10 mouse cellular contexts compared by ENCODE assay signal in genomic region chr4:106977218-106977651, GRCm38 (mm10).
DNase-seq lines count a peak whose midpoint lies in the region; ATAC-seq and TF ChIP-seq lines count a peak whose summit lies in the region.
"Had no signal": no experiment of that assay in that cellular context is flagged by ENCODE, and none has a peak within 500 bp of the region (broad histone marks: within the 10 kb centered on the region; RNA-seq: fewer than 3 reads in every experiment).

No protein-coding gene starts in this region.

- H3K4me3 ChIP-seq in forebrain, postnatal 0 days (ENCODE audit: low read depth, low read length): no peak overlapping the region
- H3K4me3 ChIP-seq: heart, embryonic 15.5 days had no signal

- no peaks in the 10 kb centered on the region for H3K27me3 ChIP-seq in forebrain, postnatal 0 days (ENCODE audit: insufficient read depth, low read length)
- H3K27me3 ChIP-seq: heart, embryonic 15.5 days had no signal

- H3K9ac ChIP-seq in forebrain, postnatal 0 days: no peak overlapping the region
- H3K9ac ChIP-seq: heart, embryonic 15.5 days had no signal

- peak; percentile 59 for ATAC-seq in CD4-positive, CD25-positive, alpha-beta regulatory T cell, adult 4 months
- ATAC-seq in activated CD4-positive, CD25-positive, alpha-beta regulatory T cell, adult 4 months: peak; percentile 20
- peak; percentile 58 for ATAC-seq in forebrain, postnatal 0 days

- H3K4me2 ChIP-seq in forebrain, postnatal 0 days (ENCODE audit: low read depth): peak overlapping the region; percentile 3; the same call in 1 of the 2 replicates
- H3K4me2 ChIP-seq: heart, embryonic 15.5 days had no signal

- TF ChIP-seq CTCF in forebrain, postnatal 0 days (IDR thresholded peaks at IDR 0.05; ENCODE audit: low read depth): no peak

- H3K4me1 ChIP-seq in forebrain, postnatal 0 days (ENCODE audit: insufficient read depth): peaks cover 36% of the 10 kb centered on the region

- H3K9me3 ChIP-seq in forebrain, postnatal 0 days (ENCODE audit: low read length): no peaks in the 10 kb centered on the region
- H3K9me3 ChIP-seq: heart, embryonic 15.5 days had no signal

- no peak for DNase-seq in forebrain, postnatal 0 days
- DNase-seq in mesoderm, embryonic 11.5 days (ENCODE audit: low read depth, low spot score): peak; percentile 90
- no peak for DNase-seq in MN1 (ENCODE audit: low spot score)
- no peak for DNase-seq in thymus, adult 18-20 months
- DNase-seq in urinary bladder, adult 2 months (ENCODE audit: low spot score): no peak
- no peak for DNase-seq in spleen, postnatal 36 days (ENCODE audit: low spot score in 2 of 2)
- DNase-seq: cerebellum, postnatal 14 days had no signal

- WGBS in forebrain, postnatal 0 days: 11% methylated on average over 6 of the region's 6 CpGs

- no peaks in the 10 kb centered on the region for H3K36me3 ChIP-seq in forebrain, postnatal 0 days (ENCODE audit: insufficient read depth)
- H3K36me3 ChIP-seq: heart, embryonic 15.5 days had no signal

- H3K27ac ChIP-seq in forebrain, postnatal 0 days (ENCODE audit: low read depth, low read length): peak overlapping the region; percentile 69
